Mouse (Mus musculus) cerebellum, adult 11-12 months (tissue): ENCODE results near the gene Atxn1.
A peak's percentile ranks its signal among the peaks of the same experiment; 100 is the strongest.

ENCODE experiments used
- DNase-seq: peaks from one replicate; pipeline ENCODE4 v3.0.0; 2022

Gene Atxn1

GRCm38 (mm10) chr13:45553674-45554073, 411.1 kb downstream of the Atxn1 start:
- DNase-seq = no peak

GRCm38 (mm10) chr13:45547549-45547948, 417.3 kb downstream of the Atxn1 start:
- DNase-seq = no peak

DNA sequence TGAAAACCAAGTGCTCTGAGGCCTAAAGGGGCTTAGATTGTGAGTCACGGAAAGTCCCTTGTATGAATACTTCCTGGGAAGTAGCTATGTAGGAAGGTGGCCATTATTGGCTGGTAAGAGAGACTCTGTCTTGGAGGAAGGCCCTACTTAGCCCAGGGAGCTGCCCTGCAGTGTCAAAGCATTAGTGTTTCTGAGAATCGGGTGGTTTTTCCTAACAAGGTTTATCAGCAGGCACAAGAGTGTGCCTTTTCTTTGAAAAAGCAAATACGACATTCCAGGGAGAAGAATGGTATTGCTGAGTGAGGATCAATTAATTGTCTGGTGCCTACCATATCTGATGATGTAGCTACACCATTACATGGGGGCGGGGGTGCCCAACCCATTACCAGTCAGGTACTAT, 417.9 kb downstream of the Atxn1 start:
- DNase-seq = no peak

DNA sequence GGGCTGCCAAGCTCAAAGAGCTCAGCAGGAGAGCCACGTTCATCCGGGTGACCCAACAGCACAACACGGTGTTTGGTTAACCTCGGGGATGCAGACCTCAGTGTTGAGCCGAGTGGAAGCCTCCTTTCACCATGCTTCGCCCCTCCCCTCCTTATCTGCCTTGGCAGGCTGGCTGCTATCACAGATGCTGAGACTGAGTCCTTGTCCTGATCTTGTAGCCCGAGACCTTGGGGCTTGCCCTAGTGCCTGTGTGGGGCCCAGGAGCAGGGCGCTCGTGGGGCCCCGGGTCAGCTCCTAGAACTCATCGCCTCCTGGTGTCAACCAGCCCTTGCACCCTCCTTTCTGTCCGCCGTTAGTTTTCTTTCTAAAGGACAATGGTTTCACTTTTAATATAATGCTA, 418.8 kb downstream of the Atxn1 start:
- DNase-seq = peak; percentile 6

GRCm38 (mm10) chr13:45539205-45539568, 425.6 kb downstream of the Atxn1 start:
- DNase-seq = peak; percentile 88

DNA sequence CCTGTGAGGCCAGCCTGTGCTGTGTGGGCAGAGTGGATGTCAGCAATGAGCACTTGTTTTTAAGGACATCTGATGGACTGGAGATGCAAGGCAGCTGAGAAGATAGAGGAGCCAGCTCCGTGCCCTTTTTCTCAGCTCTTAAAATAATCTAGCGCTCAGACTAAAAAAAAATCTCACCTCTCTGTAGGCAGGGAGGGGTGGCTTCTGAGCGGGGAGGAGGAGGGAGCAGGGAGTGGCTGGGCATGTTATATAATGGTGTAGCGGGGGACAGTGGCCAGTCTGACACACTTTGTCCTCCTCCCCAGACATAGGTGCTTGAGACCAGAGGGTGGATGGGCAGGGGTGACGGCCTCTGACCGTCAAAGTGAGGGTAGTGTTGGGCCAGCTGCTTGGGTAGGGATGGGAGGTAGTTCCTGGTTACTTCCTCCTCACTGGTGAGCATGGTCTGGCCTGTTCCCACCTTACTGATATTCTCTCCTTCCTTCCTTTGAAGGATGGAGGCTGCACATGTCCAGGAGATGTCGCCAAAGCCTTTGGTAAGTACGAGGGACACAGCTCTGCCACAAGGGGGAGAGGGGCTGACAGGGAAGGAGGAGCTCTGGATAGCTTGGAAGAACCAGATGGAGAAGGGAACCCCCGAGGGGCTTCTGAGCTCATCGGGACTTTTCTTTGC, 426.1 kb downstream of the Atxn1 start:
- peak; percentile 90 for DNase-seq

DNA sequence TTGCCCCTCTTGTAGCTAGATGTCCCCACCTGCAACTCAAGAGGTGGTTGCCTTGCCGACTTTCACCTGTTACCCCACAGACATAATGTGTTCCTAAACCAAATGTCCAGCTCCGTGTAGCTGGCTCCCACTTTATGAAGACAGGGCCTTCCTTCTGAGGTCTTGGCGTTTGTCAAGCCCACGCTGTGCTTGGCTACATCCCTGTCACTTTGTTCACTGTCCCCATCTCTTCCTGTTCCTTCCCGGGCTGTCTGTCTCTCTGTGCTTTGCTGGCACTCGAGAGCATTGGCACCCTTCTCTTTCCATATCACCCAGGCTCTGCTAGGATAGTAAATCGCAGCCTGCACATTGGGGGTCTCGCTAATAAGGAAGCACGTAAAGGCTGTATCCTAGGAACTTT, 426.7 kb downstream of the Atxn1 start:
- DNase-seq = peak; percentile 67

DNA sequence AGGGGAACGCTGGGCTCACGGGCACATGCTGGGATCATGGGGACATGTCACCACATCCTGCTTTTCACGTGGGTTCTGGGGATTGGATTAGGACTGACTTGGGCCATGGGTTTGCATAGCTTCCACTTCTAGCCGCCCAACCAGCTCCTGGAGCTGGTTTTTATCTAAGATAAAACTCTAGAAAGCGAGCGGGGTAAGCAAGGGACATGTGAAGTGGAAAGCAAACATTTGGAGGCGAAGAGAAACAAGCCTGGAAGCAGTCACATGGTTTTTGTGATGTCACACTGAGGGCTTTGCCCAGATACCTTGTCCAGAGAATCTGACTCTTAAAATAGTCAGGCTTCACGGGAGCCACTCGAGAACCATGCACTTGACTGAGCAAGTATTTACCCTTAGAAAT, 427.7 kb downstream of the Atxn1 start:
- DNase-seq = no peak

DNA sequence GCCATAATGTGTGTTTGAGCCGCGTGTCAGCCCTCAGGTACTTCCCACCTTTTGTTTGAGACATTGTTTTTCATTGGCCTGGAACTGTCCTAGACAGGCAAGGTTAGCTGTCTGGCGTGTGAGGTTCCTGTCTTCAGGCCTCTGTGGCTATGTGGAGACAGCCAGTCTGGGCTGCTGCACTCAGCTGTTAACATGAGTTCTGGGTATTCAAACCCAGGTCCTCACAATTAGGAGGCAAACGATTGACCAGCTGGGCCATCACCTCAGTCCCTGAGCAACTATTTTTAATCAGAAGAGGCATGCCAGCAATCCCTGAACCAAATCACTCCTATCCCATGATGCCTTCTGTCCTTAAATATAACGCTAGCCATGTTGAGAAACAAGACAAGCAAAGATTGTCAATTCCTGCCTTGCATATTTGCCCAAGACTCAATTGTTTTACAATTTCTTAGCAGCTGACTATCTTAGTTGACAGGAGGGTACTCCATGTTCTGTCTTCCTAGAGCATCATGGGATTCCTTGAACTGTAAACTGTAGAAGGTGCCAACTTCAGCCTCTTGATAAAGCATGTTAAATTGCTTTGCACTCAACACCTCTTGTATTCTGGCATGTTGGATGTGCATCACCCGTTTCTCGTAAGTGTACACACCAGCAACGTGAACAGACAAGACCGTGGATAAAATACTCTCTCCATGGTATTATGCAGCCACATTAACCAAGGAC, 428.9 kb downstream of the Atxn1 start:
- no peak for DNase-seq

DNA sequence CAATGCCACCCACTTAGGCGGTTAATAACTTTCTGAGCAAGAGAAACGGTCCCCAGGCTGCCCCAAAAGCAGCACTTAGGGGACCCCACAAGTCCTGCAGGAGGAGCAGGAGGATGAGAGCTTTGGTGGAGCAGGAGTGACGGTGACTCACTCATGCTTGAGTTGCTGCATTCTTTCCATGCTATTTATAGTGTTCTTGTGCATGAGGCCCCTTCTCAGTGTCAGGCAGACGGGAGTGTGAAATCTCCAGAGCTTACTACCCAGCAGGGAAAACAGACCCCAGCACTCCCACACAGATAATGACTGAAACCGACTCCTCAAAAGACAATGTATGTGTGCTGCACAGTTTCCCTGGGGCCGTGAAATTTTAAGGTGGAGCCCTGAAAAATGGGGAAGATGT, 434.1 kb downstream of the Atxn1 start:
- no peak for DNase-seq

- peak; percentile 69 for DNase-seq
Observed at GRCm38 (mm10) chr13:45528787-45529186, 436.0 kb downstream of the Atxn1 start.

- no peak for DNase-seq
Observed at GRCm38 (mm10) chr13:45527232-45527964, 437.4 kb downstream of the Atxn1 start.

DNA sequence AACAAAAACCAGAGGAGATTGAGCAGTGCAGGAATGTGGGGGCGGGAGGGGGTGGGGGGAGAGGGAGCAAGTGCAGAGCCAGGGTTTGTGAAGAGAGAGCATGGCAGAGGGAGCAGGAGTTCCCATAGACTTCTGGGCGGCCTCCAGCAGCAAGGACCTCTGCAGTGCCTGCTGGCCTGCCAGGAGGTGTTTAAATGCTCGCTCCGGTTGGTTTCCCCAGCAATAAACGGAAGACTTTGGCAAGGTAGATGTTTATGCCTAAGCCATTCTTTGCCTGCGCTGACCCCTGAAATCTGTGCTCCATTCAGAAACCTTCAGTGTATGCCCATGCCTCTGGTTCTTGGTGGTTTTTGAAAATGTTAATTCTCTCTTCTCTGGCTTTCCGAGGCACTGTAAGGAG, 438.6 kb downstream of the Atxn1 start:
- DNase-seq = peak; percentile 76

DNA sequence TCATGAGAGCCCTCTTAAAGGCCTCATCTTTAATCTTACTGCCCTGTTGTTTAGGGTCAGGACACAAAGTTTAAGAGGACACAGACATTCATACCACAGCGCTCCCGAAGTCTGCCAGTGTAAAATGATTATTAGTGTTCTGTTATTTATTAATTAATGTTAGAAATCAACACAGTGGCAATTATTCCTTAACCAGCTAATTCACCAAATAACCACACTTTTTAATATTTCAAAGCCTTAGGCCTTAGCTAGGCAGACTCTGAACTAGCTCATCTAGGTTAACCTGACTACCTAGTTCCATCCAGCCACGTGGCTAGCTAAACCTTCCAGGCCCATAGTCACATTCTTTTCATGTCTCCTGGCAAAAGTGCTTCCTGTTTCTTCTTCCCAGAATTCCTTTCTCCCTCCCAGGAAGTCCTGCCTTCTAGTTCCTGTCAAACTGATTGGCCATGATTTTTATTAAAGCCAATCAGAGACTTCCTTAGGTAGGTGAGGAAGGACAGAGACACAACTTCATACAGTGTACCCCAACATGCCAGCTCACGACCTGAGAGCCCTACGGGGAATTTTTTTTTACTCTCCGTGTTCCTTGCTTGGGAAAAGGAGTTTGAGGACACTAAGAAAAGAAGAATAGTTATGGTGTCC, 439.9 kb downstream of the Atxn1 start:
- DNase-seq = no peak

DNA sequence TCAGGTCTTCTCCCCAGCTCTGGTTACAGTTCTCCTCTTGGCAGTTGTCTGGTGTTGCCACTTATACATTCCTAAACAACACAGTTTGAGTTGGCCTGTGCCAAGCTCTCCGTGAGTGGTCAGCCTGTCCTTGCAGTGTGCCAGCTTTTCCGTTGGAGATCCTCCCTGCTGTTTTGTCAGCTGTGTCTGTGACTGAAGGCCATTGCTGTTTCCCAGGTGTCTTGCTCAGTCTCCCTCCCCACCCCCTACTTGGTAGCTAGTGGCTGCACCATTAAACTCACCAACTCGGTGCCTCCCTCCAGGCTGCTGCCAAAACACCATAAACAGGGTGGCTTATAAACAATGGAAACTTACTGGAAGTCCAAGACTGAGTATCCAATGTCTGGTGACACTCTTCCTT, 440.5 kb downstream of the Atxn1 start:
- peak; percentile 89 for DNase-seq

GRCm38 (mm10) chr13:45516501-45517393, 448.1 kb downstream of the Atxn1 start:
- DNase-seq = peak; percentile 33

DNA sequence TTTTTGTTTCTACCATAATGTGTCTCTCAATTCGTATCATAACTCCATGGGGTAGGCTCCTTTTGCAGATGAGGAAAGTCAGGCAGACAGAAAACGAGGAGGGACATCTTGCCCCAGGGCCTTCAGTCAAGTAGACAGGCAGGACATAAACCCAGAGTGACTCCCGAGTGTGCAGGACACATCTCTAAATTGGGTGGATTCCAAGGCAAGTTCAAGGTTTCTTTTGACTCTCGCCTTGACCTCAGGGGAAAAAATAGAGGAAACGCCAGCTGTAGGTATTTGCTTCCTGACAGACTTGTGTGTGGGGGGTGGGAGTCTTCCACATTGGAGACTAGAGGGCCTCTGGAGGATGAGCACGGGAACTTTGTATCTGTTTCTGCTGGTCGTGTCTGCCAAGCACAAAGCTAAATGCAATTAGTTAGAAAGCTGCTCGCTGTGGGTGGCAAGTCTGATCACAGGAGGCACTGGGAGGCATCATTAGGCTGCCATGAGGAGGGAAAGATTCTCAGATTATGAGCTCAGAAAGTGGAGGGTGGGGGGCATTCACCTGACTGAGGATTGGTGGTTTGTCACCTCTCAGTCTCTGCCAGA, 449.9 kb downstream of the Atxn1 start:
- peak; percentile 6 for DNase-seq

DNA sequence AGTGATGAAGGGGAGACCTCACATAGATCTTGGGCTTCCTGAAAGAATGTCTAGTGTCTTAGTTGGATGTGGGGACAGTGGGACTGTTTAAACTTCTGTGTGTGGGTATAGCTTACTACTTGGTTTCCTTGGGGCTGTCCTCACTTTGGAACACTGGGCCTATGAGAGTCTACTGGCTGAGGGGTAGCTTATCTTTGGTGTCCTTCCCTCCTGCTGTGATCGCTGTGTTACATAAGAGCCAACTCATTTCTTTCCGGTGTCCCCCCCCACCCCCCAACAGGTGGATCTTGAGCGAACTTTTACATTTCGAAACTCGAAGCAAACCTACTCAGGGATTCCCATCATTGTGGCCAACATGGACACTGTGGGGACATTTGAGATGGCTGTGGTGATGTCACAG, 450.7 kb downstream of the Atxn1 start:
- DNase-seq = peak; percentile 2

DNA sequence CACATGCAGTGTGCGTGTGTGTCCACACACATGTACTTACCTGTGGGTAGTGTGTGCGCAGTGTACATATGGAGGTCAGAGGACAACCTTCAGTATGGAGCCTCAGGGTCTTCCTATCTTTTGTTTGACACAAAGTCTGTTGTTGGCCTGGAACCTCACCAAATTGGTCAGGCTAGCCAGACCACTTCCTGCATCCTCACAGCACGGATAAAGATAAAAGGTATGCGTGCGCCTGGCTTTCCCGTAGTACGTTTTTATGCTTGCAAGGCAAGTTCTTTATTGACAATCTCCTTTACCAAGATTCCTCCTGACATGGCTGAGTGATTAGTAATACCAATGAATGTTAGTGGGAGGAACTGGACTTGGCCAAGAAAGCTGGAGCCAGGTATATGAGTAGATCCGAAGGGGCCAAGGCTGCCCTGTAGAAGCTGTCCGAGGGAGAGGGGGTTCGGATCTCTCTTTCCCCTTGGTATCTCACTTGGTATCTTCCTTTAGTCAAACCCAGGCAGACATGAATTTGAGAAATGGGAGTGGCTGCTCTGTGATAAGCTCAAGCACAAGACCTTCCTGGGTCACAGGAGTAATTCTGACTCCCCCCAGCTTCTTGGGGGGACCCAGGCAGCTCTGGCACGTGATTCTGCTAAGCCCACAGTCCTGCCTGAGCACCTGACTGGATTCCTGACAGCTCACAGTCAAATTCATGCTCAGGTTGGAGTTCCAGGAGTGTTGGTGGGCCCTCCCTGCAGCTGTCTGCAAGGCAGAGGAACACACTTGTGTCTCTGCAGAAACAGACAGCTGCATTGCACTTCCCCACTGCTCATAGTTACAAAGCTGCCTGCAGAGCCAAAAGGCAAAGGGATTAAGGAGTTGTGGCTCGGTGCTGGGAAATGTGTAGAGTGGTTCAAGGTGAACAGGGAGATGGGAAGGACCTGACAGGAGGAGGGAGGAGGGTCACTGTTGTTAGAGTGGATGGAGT, 451.5 kb downstream of the Atxn1 start:
- peak; percentile 7 for DNase-seq

- DNase-seq = peak; percentile 5
Observed at GRCm38 (mm10) chr13:45512531-45512930, 452.3 kb downstream of the Atxn1 start.
